Mouse (Mus musculus): ENCODE results near the gene Slc35f1. TPM values are rescaled to one million over a fixed set of nuclear protein-coding genes. Genes with fewer than 3 reads are reported as not detected.
A peak's percentile ranks its signal among the peaks of the same experiment; 100 is the strongest.
"Not testable (repeated sequence)": the region's sequence is repeated elsewhere in the genome, so short reads cannot be mapped to it uniquely, and the experiment has no call there.

The Slc35f1 gene
- polyA plus RNA-seq, 1 experiment from 2014 or later = 0.05 TPM

DNA sequence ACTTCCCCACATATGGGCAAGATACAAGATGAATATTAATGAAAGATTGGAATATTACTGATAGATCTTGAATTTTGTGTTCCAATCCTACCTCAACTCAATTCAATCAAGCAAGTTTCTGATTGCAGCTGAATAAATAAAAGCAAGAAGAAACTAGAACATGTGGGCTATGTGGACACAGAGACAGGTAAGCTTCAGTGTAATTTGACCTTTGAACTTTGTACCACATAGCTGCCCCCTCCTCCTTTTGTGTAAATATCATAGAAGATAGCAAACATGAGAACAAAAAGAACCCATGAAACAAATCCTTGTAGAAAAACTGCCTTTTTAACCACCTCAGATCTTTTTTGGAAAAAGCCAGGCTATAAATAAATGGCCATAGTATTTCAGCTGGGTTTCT, 180.8 kb downstream of the Slc35f1 start:
- ATAC-seq (no peak), DNase-seq (ENCODE audit: low spot score) (no peak)
- Histone ChIP-seq H3K36me3 (ENCODE audit: insufficient read depth, low read length) (no peaks in the 10 kb centered on the region), H3K9ac (replicated peaks; ENCODE audit: low read depth) (no peak overlapping the region), H3K27me3 (replicated peaks; ENCODE audit: insufficient read depth, low read length) (no peaks in the 10 kb centered on the region), H3K4me1 (ENCODE audit: insufficient read depth, low read depth, low read length) (no peaks in the 10 kb centered on the region), H3K4me3 (ENCODE audit: low read depth, low read length) (no peak overlapping the region), H3K9me3 (ENCODE audit: low read length) (no peaks in the 10 kb centered on the region), H3K27ac (ENCODE audit: low read length) (no peak overlapping the region), H3K4me2 (replicated peaks; ENCODE audit: low read depth, low read length) (no peak overlapping the region)
- TF ChIP-seq CTCF (IDR thresholded peaks at IDR 0.05) (no peak), EP300 (IDR thresholded peaks at IDR 0.05) (no peak)

DNA sequence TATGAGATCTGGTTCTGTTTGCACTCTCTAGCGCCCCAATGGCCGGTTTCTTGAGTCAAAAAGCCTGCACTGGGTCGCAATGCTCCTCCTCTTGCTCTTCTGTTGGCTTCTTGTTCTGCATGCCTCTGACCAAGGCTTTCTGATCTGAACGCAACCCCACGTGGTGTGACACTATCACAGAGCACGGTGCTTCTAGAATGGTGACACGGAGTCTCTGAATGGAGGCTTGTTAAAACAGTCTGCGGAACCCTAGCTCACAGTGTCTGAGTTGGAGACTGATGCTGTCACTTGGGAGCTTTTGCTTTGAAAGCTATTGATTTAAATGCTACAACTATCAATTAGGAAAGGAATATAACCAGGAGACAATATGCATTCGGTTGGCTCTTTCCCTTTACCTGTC, 183.8 kb downstream of the Slc35f1 start:
- H3K4me3 ChIP-seq (ENCODE audit: low read depth, low read length) = no peak overlapping the region
- H3K36me3 ChIP-seq (ENCODE audit: insufficient read depth, low read length) = no peaks in the 10 kb centered on the region
- 56% methylated on average over 9 of the region's 9 CpGs for WGBS
- H3K9me3 ChIP-seq (ENCODE audit: low read length) = no peaks in the 10 kb centered on the region
- no peaks in the 10 kb centered on the region for H3K27me3 ChIP-seq (replicated peaks; ENCODE audit: insufficient read depth, low read length)
- DNase-seq (ENCODE audit: low spot score) = no peak
- TF ChIP-seq EP300 (IDR thresholded peaks at IDR 0.05) = no peak
- TF ChIP-seq CTCF (IDR thresholded peaks at IDR 0.05) = no peak
- ATAC-seq = no peak
- no peaks in the 10 kb centered on the region for H3K4me1 ChIP-seq (ENCODE audit: insufficient read depth, low read depth, low read length)
- no peak overlapping the region for H3K4me2 ChIP-seq (replicated peaks; ENCODE audit: low read depth, low read length)
- no peak overlapping the region for H3K9ac ChIP-seq (replicated peaks; ENCODE audit: low read depth)
- no peak overlapping the region for H3K27ac ChIP-seq (ENCODE audit: low read length)

DNA sequence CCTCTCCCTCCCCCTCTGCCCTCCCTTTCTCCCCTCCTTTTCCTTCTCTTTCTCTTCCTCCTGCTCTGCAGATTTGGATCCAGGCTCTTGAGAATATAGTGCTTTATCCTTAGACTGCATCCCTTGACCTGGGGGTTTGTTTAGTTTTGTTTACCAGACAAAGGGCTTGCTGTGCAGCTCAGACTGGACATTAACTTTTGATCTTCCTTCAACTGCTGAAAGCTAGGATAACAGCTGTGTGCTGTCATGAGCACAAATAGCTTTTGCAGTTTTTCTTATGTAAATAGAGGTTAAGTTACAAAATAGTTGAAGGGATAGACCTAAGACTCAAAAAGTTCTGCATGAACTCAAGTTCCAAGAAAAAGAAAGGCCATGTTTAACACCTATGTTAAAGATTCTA, 184.4 kb downstream of the Slc35f1 start:
- DNase-seq (ENCODE audit: low spot score) = peak; percentile 44
- no peaks in the 10 kb centered on the region for H3K36me3 ChIP-seq (ENCODE audit: insufficient read depth, low read length)
- no peak overlapping the region for H3K4me2 ChIP-seq (replicated peaks; ENCODE audit: low read depth, low read length)
- H3K9ac ChIP-seq (replicated peaks; ENCODE audit: low read depth) = no peak overlapping the region
- ATAC-seq = peak; percentile 37; the same call in 1 of the 2 replicates
- no peak overlapping the region for H3K27ac ChIP-seq (ENCODE audit: low read length)
- H3K4me1 ChIP-seq (ENCODE audit: insufficient read depth, low read depth, low read length) = no peaks in the 10 kb centered on the region
- TF ChIP-seq EP300 (IDR thresholded peaks at IDR 0.05) (no peak), CTCF (IDR thresholded peaks at IDR 0.05) (no peak)
- no peaks in the 10 kb centered on the region for H3K27me3 ChIP-seq (replicated peaks; ENCODE audit: insufficient read depth, low read length)
- H3K4me3 ChIP-seq (ENCODE audit: low read depth, low read length) = no peak overlapping the region
- H3K9me3 ChIP-seq (ENCODE audit: low read length) = no peaks in the 10 kb centered on the region

DNA sequence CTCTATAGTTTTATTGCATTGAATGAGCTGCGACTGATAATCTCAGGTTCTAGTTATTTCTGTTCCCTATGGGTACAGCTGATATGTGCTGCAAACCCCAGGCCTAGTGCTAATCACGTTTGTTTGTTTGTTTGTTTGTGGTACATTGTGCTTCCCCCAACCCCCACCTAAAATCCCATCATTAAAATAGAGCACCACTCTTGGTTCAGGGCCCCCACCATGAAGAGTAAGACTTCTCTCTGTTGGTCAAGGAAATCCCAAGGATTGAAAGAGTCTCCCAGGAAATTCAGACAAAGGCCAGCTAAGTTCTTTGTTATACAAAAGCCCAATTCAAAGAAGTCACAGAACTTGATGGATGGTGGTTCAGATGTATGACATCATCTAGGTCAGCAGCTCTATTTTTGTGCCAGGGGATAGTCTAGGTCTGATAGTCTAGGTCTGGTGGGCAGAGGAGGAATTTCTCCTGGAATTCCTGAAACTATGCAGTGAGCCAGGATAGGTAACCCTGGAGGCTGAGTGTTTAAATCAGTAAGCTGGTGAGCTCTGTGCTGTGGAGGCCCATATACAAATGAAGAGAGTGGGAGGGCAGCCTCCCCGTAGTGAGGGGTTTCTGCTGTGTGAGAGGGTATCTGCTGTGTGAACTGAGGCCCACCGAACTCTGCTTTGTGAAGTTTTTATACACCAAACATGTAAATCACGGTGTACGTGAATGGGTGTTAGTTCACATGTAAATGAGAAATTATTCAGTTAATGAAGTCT, 187.1 kb downstream of the Slc35f1 start:
- H3K36me3 ChIP-seq (ENCODE audit: insufficient read depth, low read length) = no peaks in the 10 kb centered on the region
- 65% methylated on average over 6 of the region's 6 CpGs for WGBS
- DNase-seq (ENCODE audit: low spot score) (no peak), ATAC-seq (no peak)
- H3K27me3 ChIP-seq (replicated peaks; ENCODE audit: insufficient read depth, low read length) = no peaks in the 10 kb centered on the region
- H3K9me3 ChIP-seq (ENCODE audit: low read length) = no peaks in the 10 kb centered on the region
- no peak overlapping the region for H3K27ac ChIP-seq (ENCODE audit: low read length)
- H3K4me2 ChIP-seq (replicated peaks; ENCODE audit: low read depth, low read length) = no peak overlapping the region
- TF ChIP-seq CTCF (IDR thresholded peaks at IDR 0.05) (no peak), EP300 (IDR thresholded peaks at IDR 0.05) (no peak)
- H3K4me1 ChIP-seq (ENCODE audit: insufficient read depth, low read depth, low read length) = no peaks in the 10 kb centered on the region
- H3K9ac ChIP-seq (replicated peaks; ENCODE audit: low read depth) = no peak overlapping the region
- no peak overlapping the region for H3K4me3 ChIP-seq (ENCODE audit: low read depth, low read length)

DNA sequence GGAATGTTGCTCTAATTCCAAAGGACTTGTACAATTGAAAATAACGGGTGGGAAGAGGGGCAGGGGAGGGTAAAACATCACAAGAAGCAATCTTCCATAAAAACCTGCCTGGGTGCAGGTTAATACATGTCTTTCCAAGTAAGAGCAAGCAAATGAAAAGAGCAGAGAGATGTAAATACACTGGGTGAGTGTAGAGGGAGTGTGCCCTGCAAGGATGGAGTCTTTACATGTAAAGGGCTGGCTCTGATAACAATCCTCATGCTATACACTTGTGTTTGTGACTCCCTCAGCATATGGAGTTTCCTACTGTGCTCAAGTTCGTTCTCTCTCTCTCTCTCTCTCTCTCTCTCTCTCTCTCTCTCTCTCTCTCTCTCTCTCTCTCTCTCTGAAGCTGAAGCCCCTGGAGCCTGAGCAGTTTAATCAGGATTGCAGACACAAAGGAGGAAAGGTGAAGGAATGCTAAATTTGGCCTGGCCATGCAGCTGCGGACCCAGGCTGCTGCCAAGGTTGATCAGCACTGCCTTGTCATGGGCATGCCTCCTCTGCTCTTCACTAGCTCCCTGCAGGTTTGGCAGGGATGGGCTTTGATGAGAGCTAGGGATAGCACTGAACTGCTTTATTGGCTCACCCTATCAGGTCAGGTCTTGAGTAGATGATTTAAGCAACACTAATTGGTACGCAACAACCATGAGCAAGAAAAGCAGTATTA, 187.9 kb downstream of the Slc35f1 start:
- ATAC-seq (no peak), DNase-seq (ENCODE audit: low spot score) (no peak)
- no peaks in the 10 kb centered on the region for H3K27me3 ChIP-seq (replicated peaks; ENCODE audit: insufficient read depth, low read length)
- H3K4me3 ChIP-seq (ENCODE audit: low read depth, low read length) = no peak overlapping the region
- no peaks in the 10 kb centered on the region for H3K9me3 ChIP-seq (ENCODE audit: low read length)
- no peak overlapping the region for H3K4me2 ChIP-seq (replicated peaks; ENCODE audit: low read depth, low read length)
- H3K4me1 ChIP-seq (ENCODE audit: insufficient read depth, low read depth, low read length) = no peaks in the 10 kb centered on the region
- H3K36me3 ChIP-seq (ENCODE audit: insufficient read depth, low read length) = no peaks in the 10 kb centered on the region
- 69% methylated on average over 4 of the region's 4 CpGs for WGBS
- H3K27ac ChIP-seq (ENCODE audit: low read length) = no peak overlapping the region
- TF ChIP-seq EP300 (IDR thresholded peaks at IDR 0.05) (no peak), CTCF (IDR thresholded peaks at IDR 0.05) (no peak)
- no peak overlapping the region for H3K9ac ChIP-seq (replicated peaks; ENCODE audit: low read depth)

DNA sequence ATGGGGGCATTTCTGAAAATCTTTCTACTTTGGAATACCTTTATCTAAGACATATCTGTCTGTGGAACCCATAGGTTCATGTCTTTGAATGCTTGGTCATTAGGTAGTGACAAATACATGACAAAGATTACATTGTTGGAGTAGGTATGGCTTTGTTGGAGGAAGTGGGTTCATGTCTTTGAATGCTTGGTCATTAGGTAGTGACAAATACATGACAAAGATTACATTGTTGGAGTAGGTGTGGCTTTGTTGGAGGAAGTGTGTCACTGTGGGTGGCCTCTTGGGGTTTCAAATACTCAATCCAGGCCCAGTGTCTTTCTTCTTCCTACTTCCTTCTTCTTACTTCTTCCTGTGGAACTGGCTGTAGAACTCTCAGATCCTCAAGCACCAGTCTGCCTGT, 206.4 kb downstream of the Slc35f1 start:
- not testable (repeated sequence) for H3K9me3 ChIP-seq (ENCODE audit: low read length); H3K9ac ChIP-seq (replicated peaks; ENCODE audit: low read depth); ATAC-seq; H3K36me3 ChIP-seq (ENCODE audit: insufficient read depth, low read length); H3K27ac ChIP-seq (ENCODE audit: low read length); H3K4me2 ChIP-seq (replicated peaks; ENCODE audit: low read depth, low read length); H3K4me1 ChIP-seq (ENCODE audit: insufficient read depth, low read depth, low read length); DNase-seq (ENCODE audit: low spot score); H3K4me3 ChIP-seq (ENCODE audit: low read depth, low read length); H3K27me3 ChIP-seq (replicated peaks; ENCODE audit: insufficient read depth, low read length)
